Mouse (Mus musculus): ENCODE data around the gene Mrpl24. TPM values are rescaled to one million over a fixed set of nuclear protein-coding genes. Genes with fewer than 3 reads are reported as not detected.

The Mrpl24 gene
- polyA plus RNA-seq, 2 experiments from 2014 or later, result 169 TPM

DNA sequence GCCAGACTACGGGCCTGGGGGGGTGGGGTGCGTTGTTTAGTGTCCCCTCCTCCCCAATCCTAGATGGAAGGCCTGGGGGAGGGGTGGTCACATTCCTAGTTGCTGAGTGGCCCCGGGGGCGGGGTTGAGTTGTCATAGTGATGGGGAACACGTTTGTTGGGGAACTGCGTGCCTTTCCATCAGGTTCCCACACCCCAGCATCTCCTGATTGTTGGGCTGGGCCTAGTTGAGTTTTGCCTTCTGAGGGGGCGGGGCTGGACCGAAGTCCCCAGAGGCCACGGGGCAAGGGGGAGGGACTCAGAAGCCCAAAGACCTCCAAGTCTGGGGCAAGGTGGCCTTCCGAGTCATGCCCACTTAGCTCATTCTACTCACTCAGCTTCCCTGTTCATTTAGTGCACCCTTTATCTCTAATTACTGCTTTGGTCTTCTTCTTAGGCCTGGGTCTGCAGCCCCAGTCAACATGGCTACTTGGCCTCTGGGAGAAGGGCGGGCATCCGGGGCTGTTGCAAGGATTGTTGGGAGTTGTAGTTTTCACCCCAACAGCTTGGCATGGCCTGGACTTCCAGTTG, 8.6 kb upstream of the Mrpl24 start:
- no peak for ATAC-seq

DNA sequence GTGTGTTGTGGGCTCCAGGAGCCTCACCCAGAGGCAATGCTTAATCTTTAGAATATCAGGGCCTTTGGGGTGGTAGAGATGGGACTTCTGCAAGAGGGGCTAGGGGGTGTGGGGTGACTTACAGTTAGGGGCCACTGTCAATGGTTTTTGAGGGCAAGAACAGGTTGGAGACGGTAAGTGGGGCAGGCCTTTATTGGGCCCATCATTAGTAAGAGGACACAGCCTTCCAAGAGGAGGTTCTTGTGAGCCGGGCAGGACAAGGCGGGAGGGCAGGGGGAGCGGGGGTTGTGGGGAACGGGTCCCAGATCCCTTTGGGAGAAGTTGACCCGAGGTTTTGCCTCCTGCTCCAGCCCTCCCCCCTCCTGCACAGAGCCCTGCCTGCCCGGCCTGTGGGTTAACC, 5.8 kb upstream of the Mrpl24 start:
- no peak for ATAC-seq

DNA sequence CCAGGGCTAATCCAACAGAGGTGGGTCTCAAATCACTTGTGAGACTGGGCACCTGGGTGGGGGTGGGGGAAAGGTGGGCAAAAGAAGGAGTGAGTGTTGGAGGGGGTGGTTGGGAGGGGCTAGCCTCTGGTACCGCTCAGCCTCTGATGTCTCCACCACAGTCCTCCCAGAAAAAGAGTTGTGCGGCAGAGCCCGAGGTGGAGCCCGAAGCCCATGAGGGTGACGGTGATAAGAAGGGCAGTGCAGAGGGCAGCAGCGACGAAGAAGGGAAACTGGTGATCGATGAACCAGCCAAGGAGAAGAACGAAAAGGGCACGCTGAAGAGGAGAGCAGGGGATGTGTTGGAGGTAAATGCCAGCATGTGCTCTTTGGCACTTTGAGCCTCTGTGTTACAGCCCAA, 5.4 kb upstream of the Mrpl24 start:
- ATAC-seq, result no peak

DNA sequence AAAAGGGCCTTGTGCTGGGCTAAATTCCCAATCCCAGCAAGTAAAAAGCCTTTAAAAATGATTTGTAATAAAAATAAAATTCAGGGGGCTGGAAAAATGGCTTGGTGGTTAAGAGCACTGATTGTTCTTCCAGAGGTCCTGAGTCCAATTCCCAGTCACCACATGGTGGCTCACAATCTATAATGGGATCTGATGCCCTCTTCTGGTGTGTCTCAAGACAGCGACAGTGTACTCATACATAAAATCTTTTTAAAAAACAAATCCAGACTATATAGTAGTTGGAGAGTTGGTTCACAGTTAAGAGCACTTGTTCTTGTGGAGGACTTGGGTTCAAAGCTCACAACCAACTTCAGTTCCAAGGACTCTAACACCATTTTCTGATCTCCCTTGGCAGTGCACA, 2.3 kb upstream of the Mrpl24 start:
- ATAC-seq, result no peak

DNA sequence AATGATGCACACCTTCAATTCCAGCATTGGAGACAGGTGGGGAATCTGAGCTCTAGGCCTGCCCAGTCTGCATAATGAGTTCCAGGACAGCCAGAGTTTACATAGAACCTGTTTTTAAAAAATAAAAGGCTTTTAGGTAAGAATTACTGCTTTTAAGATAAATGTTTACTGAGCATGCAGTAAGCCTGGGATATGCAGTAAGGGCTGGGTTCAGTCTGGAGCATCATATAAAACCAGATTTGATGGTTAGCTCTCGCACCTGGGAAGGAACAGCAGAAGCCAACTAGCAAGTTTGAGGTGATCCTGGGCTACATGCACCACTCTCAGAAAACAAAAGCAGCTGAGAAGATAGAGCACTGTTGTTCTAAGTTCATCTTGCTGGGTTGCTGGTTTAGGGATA, 755 bp upstream of the Mrpl24 start:
- ATAC-seq, result no peak

DNA sequence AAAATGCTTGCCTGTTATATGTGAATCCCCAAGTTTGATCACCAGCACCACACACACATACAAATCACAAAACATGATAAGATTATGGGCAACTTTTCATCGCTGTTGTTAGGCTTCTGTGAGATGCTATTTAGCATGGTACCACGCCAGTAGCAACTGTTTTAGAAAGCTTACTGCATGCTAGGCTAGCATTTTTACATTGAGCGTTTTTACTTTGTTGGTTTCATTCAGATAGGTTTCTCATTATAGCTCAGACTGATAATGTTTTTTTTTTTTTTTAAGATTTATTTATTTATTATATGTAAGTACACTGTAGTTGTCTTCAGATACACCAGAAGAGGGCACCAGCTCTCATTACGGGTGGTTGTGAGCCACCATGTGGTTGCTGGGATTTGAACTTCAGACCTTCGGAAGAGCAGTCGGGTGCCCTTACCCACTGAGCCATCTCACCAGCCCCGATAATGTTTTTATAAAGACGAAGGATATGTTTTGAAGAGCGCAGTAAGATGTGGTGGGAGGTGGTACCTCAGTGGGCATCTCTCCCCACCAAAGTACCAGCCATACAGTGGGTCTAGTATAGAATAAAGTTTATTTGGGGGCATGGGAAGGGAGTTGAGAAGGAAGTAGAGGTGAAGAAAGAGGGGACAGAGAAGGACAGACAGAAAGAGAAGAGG, 1.1 kb downstream of the Mrpl24 start:
- ATAC-seq, result no peak

DNA sequence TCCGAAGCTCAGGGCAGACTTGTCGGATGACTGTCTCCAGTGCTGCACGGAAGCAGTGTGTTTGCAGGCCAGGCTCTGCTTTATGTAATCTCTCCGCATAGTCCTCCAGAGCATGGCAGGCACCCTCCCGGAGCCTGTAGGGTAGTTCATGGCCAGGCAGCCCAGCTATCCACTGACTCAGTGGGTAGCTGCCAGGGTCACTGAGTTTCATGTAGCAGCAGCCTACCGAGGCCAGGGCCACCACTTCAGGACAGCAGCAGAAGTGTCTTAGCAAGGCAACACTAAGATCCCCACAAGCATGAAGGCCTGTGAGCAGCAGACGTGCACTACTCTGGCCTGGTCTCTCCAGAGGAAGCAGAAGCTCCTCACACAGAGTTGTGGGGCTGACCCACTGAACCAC, 5.7 kb downstream of the Mrpl24 start:
- no peak for ATAC-seq

DNA sequence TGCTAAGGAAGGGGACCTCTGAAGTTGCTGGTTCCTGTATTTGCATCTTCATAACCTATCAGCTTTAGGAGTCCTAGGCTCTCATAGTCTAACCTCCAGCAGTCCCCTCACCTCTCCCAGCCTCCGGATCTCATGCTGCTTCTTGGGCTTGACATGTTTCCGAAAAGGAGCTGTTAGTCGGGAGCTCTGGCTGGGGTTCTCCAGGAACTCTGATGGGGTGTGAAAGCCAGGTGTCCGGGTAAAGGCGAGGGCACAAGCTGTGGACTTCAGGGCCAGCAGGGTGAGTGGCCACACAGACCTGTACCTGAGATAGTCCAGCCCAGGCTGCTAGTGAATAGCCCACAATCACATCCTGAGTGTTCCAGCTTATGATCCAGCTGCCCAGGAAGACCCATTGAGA, 8.1 kb downstream of the Mrpl24 start:
- no peak for ATAC-seq

DNA sequence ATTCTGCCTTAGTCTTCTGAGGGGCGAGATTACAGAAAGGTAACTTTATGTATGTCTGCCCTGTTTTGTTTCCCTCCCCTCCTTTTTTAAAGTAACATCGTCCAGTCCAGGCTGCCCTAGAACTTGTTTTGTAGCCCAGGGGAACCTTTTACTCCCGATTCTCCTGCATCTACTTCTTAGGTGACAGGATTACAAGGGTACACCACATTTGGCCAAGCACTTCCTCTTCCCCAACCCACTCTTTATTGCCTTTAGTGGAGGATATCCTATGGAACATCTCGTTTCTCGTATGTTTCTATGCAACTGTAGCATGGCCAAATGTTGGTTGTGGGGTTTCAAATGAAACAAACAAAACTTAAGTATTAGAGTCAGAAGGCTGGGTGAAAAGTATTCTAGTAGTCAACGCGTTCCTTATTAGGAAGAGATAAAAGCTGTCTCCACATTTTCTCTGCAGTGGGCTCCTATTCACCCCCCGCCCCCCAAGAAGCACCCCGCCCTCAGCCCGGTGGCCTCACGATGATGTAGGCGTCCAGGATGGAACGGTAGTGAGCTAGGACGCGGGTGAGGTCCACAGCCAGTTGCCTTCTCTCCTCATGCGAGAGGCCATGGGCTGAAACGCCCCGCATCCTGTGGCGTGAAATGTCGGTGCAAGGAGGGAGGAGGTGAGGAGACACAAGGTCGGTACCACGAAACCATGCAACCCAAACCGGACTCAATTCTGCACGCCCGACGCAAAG, 10.2 kb downstream of the Mrpl24 start:
- no peak for ATAC-seq

DNA sequence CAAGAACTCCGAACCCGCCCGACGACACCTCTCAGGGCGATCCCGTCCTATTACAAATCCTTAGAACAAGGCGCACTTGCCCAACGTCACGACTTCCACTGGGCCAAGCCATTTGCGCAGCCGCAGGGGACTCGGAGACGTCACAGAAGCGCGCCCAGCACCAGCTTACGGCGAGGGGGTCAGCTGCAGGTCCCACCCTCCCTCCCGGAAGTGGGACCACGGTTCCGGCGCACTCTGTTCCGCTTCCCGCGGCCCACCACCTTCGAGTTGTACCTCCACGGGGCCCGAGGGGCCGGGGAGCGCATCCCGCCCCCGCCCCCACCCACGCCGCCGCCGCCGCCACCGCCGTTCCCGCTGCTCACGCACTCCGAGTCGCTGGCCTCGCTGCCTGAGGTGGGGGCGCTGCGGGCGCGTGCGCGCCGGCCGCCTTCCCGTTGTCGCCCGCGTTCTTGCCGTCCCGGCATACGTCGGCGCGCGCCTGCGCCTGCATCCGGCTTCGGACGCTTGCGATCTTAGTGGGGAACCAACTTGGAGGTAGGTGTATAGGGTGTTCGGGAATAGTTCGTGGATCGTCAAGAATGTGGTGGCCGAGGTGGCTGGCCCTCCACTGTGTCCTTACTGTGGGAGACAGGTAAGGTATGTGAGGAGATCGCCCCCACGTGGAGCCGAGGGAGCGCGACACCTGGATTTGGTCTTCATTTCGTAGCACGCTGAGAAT, 10.9 kb downstream of the Mrpl24 start, which contains the start of the genes Isg20l2 and Rrnad1:
Gene Isg20l2, plus strand, starts transcription at position 237 of the 718 bp plus-strand sequence.
Gene Rrnad1, minus strand, starts transcription at position 640 of the 718 bp plus-strand sequence.
- ATAC-seq, result peak; percentile 93

DNA sequence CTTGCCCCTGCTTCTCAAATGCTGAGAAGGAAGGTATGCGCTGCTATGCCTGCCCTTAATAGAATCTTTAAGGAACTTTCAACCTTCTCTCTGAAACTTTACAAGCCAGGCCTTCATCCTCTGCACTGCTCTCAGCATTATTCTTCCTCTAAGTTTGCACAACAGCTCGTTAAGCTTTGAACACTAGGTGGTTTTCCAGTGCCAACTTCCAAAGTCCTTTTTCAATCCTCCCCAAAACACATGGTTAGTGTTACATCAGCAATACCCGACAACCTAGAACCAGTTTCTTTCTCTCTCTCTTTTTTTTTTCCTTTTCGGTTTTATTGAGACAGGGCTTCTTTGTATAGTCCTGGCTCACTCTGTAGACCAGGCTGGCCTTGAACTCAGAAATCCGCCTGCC, 14.7 kb downstream of the Mrpl24 start:
- no peak for ATAC-seq

DNA sequence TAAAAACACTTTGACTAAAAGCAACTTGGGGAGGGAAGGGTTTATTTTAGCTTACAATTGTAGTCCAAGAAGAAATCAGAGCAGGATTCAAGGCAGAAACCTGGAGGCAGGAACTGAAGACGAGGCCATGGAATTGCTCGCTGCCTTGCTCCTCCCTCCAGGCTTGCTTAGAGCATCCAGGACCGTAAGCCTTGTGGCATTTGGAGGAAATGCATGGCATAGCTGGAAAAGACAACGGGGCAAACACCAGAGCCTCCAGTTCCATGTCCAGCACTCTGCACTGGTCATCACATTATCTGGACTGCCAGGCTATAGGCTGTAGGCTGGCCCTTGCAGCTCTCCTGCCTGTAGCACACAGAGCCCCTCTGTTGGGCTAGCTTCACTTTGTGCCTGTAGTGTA, 15.2 kb downstream of the Mrpl24 start:
- no peak for ATAC-seq

DNA sequence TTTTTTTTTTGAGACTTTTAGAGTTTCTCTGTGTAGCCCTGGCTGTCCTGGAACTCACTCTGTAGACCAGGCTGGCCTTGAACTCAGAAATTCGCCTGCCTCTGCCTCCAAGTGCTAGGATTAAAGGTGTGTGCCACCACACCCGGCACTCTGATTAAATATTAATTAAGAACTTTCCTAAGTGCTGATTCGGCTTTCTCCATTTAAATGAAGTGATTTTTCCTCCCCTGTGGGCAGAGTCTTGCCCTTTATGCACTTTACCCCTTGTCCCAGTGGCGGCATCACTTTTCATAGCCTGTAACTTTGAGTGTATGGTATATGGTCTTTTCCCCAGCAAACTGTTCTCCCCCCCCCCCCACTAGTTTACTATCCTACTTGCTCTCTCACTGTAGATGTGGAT, 15.9 kb downstream of the Mrpl24 start:
- ATAC-seq, result no peak

DNA sequence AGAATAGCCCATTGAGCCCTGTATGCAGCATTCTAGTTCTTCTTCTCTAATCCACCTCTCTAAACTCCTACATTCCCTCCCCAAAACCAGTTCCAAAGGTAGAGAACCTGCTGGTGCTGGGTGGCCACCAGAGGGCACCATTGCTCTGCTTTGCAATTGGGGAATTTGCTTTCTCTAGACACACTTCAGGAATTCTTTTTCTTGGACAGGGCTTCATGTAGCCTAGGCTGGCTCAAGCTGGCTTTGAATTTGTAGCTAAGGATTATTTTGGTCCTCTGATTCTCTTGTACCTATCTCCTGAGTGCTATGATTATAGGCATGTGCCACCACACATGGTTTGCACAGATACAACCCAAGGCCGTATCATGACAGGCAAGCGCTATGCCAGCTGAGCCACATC, 16.5 kb downstream of the Mrpl24 start:
- no peak for ATAC-seq

DNA sequence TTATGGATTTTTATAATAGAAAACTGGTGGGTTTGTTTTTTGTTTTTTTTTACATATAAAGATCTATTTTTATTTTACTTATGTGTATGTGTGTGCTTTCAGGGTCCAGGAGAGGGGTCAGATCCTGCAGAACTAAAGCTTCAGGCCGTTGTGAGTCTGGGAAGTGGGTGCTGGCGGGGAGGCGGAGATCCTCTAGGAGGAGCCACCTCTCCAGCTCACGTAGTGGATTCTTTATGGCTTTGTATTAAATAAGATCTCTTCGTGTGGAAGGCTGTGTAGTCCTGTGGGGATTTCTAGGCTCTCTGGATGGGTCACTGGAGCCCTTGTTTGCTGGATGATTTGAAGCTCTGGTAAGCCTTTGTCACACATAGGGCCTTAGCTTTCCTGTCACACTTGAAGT, 21.3 kb downstream of the Mrpl24 start:
- no peak for ATAC-seq

DNA sequence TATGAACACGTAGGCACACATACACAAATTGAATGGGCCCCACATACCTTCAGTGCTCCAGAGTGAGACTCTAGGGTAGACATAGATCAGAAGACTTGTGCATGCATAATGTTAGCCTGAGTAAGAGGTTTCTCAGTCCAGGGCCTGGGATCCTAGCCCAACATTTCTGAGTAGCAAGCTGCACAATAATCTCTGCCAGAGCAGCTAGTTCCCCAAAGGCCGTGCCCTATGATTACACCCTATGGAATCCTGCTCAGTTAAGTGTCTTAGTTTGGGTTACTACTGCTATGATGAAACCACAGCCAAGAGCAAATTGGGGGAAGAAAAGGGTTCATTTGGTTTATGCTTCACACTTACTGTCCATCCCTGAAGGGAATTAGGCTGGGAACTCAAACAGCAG, 23.2 kb downstream of the Mrpl24 start:
- ATAC-seq, result no peak

DNA sequence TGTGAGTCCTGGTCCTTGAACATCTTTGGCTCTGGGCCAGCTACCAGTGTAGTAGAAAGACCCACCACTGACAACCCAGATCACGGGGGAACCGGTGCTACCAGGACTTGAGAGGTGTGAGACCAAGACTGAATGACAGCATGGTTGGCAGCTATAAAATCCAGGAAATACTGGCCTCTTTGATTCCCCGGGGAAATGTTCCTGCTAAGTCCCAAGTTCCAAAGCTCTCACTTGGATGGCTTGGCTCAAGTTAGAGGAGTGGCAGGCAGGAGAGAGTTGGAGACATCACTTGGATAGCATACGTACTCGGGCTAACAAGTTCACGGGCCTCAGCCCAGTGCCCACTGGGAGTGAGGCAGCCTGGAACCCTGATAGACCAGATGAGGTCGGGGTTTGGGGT, 24.3 kb downstream of the Mrpl24 start:
- no peak for ATAC-seq

DNA sequence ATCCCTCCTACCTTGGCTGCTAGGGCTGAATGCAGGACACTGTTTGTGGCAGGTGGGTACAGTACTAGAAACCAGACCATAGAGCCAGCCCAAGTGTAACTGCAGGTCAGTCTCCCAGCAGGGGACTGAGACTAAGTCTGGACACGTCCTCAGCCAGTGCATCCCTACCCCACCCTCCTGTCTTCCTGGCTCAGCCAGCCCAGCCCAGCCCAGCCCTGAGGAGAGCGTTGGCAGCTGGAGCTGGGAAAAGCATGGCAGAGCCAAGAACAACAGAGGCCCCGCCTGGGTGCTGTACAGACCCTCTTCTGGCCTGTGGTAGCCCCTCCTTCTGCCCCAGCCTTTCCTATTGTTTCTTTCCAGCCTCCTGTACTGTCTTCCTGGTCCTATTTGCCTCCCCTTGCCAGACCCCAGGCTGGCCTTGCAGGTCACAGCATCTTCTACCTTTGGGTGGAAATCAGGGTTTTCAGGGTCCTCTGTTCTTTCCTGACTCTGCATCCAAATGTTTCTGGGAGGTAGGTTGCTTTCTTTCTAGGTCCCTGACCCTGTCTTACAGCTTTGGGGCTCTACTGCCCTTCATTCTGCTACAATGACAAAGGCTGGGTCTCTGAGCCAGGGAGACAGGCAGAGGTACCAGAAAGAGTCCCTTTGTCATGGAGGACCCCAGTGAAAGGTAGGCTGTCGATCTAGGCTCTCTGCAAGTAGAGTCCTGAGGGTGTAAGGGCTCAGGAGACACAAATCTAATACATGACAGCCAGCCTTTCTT, 25.7 kb downstream of the Mrpl24 start:
- ATAC-seq, result no peak

DNA sequence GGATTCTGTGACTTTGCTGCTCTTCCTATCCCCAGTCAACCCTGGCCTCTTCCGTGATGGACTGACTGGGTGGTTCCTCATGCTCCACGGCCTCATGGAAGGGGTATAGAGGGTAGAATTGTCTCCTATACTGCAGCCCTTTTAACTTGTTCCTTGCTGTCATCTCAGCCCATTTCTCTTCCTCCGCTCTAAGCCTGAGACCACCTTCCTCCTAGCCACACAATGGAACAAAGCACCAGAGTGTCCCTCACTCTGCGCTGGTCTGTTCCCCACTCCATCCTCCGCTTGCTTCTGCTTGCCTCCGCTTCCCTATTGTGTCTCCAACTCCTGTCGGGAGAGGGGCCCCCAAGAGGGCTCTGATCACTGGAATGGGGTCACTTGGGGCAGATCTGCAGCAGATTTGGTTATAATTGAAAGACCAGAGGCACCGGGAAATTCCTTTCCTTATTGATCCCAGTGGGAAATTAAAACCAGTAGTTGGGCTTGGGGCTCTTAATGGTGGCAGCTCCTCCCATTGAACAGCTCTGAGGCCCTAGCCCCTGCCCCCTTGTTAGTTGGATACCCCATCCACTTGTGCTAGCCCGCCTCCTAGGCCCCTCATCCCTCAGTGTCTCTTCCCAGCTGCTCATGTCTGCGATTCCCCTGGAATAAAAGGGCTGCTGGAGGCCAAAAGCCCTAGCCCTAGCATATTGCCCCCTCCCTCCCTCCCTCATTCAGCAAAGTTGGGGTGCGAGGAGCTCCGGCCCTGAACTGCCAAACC, 26.7 kb downstream of the Mrpl24 start:
- ATAC-seq, result no peak

DNA sequence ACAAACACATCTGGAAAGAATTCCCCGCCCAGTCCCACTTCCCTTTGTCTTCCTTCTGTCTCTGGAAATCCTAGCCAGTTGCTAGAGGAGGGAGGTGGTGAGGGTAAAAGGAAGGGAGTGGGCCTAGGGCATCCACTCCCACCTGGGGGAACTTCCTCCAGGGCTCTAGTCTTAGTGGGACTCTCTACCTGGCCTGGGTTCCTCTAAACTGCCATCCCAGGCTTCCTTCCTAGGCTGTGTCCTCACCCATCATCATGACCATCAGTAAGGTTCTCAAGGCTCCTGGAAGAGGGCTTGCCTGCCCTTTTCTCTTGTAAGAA, 27.2 kb downstream of the Mrpl24 start:
- ATAC-seq, result no peak

DNA sequence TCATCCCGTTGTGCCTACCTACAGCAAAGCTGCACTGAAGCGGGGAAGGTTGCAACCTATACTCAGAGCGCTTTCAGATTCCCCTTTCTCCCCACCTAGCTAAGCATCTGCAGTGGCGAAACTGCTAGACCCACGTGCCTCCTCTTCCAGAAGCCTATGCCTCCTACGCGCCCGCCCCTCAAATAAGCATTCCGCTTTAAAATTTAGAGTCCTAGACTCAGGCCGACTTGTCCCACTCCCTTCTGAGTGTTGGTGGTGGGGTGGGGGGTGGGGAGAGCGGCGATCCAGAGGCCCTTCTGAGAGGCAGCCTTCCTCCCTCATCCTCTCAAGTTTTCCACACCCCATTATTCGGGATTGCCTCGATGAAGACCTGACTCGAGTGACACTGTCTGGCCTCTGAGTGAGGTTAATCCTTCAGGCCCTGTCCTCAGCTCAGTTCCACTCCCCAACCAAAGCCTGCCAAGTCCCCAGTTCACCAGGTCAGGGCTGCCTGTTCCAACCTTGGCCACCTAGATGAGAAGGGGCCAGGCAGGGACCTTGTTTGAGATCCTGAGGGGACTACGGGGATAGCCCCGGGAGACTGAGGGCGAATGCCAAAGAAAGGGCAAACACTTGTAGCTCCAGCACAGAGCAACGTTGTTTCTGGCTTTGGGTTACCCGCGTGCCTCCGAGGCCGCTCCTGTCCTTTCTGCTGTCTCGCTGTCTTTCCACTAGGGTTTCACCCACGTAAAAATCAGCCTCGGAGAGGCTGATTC, 27.9 kb downstream of the Mrpl24 start:
- ATAC-seq, result no peak

Measured in CD4-positive, CD25-positive, alpha-beta regulatory T cell, adult 4 months (primary cell).